Mouse (Mus musculus) mouse embryonic stem cell (cell line): Measurements from ENCODE around the gene Ifnlr1.
"Not testable (repeated sequence)": the region's sequence is repeated elsewhere in the genome, so short reads cannot be mapped to it uniquely, and the experiment has no call there.

Experiments
- in situ Hi-C, 2 experiments: fragments of 300-500 bp; cut with MboI; formaldehyde crosslinking; loops; 1 replicate in 1 of 2; 3 replicates in 1 of 2; pipeline ENCODE4 v1.14.3; 2019 to 2020; ENCODE audit warnings: low sequenced_read_pairs in 2 of 2, low pct_unique_long_range_greater_than_20kb in 1 of 2, mixed read lengths in 1 of 2; ENCODE audit not compliant: unreplicated experiment in 1 of 2

Ifnlr1 gene

GRCm38 (mm10) chr4:135685906-135686567, at the start of gene Ifnlr1:
Gene Ifnlr1 (plus strand): TSS chr4:135686287.
- in situ Hi-C loops = no loop called here

GRCm38 (mm10) chr4:135641302-135642079, 44.6 kb upstream of the Ifnlr1 start:
- in situ Hi-C loops = not testable (repeated sequence)

DNA sequence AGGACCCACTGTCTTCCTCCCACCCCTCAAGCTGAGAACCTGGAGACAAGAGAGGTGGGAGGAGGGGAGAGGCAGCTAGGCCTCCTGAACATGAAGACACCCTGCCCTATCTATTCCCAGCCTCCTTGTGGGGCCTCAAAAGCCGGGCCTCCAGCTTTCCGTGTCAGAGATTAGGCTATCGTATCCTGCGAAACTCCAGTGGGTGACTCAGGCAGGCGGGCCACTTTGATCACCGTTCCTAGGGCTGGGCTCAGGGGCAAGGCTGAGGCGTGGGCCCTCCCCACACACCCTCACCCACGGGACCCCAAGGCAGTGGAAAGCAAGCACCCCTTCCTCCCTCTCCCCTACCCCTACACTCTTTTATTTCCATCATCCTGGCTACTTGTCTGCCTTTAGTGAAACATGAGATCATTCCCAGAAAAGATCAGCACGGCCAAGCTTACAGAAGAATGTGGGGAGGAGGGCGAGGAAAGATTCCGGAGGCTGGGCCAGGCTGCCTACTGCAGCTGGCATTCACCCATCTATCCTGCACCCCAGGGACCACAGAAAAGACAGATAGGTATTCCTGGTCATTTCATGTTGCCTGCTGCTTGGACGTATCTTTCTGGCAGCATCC, 41.0 kb upstream of the Ifnlr1 start:
- in situ Hi-C loops = no loop called here

DNA sequence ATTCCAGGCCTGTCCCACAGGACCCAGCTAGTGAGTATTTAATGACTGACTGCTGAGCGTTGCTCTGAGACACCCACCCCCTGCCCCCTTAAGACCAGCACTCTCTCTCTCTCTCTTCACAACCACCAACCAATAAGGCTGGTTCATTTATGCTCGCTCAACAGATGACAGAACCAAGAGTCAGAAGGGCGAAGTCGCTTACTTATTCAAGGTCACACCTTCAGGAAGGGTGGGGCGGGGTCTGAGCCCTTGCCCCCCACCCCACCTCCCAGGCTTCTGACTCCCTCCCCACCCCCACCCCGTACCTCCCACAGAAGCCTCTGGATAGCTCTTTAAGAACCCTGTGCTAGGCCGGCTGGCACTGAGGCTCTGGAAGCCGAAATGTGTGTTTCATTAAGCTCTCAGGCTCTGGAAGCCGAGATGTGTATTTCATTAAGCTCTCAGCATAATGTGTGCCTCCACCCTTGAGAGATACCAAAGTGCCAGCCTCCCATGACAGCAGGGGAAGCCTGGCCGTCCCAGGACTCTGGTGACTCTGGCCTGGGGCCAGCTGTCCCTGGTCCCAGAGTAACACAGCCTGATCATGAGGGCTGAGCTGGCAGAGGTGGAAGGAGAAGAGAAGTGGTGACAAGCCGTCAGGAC, 33.0 kb upstream of the Ifnlr1 start:
- in situ Hi-C loops = no loop called here

GRCm38 (mm10) chr4:135653956-135654355, 32.1 kb upstream of the Ifnlr1 start:
- in situ Hi-C loops = no loop called here

GRCm38 (mm10) chr4:135655499-135655898, 30.6 kb upstream of the Ifnlr1 start:
- in situ Hi-C loops = no loop called here

- in situ Hi-C loops = no loop called here
Measured at GRCm38 (mm10) chr4:135656094-135656589, 29.9 kb upstream of the Ifnlr1 start.

DNA sequence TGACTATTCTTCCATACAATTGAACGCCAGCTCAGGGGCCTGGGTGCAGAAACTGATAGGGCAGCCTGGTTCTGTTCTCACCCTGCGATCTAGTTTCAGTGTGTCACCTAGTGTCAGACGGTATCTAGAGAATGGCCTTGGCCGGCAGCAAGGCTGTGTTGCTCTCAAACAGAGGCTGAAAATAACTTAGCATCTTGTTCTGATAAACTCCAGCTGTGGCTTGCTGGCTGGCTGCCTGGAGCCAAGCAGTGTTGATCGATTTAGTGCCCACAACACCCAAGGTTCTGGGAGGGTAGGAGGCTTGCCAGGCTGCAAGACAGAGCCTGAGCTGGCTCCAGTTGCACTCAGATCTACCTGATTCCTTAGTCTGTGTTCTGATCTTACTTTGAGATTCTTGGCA, 27.6 kb upstream of the Ifnlr1 start:
- in situ Hi-C loops = no loop called here

GRCm38 (mm10) chr4:135658899-135659298, 27.2 kb upstream of the Ifnlr1 start:
- in situ Hi-C loops = no loop called here

- in situ Hi-C loops = loop anchor here in 1 of 2 experiments (10.0 kb wide), 1 partner anchor 276 kb away; no protein-coding TSS in a partner anchor
Measured at GRCm38 (mm10) chr4:135661082-135661809, 24.8 kb upstream of the Ifnlr1 start.

DNA sequence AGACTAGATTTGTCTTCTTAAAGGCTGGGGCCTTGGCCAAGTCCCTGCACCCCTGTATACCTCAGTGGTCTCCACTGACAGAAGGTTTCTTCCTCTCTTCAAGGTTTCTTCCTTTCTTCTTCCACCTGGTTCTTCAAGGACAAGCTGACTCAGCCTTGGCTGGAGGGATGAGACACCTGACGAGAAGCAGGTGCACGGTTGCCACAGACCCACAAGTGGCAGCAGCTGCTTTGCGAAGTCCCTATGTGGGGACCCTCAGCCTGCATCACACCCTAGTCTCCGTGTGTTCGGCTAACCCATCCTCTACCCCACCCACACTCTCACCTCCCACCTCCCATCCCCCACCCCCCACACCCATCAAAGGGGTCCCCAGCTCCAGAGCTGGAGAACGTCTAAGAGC, 24.1 kb upstream of the Ifnlr1 start:
- in situ Hi-C loops = loop anchor here in 1 of 2 experiments (10.0 kb wide), 1 partner anchor 277 kb away; no protein-coding TSS in a partner anchor

DNA sequence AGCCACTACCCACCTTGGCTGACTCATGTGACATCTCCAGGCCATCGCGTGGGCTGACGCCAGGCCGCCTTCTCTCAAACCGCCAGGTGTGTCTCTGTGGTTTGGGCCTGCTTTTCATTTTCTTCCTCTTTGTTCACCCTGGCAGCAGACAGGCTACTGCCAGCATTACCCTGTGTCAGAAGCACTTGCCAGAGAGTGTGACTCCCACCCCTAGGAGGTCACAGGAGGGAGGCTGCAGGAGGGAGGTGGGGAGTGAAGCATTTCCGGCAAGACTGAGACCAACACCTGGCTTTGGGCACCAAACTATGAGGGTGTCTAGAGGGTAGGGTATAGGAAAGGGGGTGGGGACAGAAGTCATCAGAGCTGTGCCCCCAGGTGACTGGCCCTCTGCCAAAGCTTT, 21.4 kb upstream of the Ifnlr1 start:
- in situ Hi-C loops = loop anchor here (5.0 to 10.0 kb wide), 3 partner anchors 147 to 280 kb away; no protein-coding TSS in a partner anchor

DNA sequence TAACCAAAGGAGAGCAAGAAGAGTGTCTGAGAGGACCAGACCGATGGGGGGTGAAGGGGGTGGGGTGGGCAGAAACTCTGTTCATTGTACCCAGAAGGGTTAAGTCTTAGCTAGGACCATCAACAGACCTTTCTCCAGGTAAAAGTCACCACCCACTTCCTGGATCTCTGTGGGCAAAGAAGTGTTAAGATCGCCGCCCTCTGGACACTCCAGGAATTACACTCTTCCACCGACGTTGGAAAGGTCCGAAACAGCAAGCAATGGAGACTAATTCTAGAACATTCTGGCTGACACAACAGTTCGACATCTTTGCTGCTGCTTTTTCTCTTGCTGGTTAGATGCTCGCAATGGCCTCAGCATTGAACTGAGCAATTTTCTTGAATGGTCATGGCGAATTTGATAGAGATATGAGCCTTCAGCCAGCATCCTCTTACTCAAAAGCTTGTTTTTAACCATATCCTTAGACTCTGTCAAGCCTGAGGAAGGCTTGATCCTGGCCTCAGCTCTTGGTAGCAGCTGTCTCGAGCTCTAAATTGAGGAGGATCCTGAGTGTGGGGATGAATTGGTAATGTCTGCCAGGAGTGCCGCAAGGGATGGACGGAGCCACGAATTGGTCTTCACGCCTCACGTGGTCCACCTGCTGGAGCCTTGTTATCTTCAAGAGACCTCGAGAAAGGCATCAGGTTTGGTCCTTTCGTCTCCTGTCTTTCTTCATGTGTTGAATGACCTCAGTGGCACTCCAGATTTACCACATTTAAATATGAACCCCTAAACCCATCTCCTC, 19.7 kb upstream of the Ifnlr1 start:
- in situ Hi-C loops = loop anchor here (5.0 to 10.0 kb wide), 3 partner anchors 149 to 282 kb away; no protein-coding TSS in a partner anchor

DNA sequence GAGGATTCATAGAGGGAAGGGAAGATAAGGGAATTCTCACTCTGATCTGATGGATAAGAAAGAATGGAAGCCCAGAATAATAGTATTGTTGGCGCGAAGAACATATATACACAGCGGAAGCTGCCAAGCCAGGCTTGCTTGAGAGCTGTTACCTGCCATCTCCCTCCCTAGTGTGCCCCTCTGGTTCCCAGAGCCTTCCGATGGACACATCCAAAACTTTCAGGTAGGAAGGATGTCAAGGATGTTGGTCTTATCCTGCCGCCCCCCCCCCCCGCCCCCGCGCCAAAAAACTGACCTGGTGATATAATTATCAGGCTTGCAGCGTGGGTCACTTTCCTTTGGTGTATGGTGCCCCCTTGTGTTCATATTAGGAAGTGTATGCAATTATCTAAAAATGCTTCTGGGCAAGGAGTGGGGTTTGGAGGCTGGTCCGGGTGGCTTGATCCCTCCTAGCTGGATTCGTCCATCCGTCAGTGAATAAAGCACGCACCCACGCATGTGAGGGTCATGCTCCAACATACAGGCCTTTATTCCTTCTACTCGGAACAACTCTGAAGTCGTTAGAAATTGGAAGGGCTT, 18.7 kb upstream of the Ifnlr1 start:
- in situ Hi-C loops = loop anchor here (5.0 to 10.0 kb wide), 3 partner anchors 150 to 283 kb away; no protein-coding TSS in a partner anchor

GRCm38 (mm10) chr4:135673507-135673906, 12.6 kb upstream of the Ifnlr1 start:
- in situ Hi-C loops = no loop called here

GRCm38 (mm10) chr4:135674993-135675392, 11.1 kb upstream of the Ifnlr1 start:
- in situ Hi-C loops = no loop called here

DNA sequence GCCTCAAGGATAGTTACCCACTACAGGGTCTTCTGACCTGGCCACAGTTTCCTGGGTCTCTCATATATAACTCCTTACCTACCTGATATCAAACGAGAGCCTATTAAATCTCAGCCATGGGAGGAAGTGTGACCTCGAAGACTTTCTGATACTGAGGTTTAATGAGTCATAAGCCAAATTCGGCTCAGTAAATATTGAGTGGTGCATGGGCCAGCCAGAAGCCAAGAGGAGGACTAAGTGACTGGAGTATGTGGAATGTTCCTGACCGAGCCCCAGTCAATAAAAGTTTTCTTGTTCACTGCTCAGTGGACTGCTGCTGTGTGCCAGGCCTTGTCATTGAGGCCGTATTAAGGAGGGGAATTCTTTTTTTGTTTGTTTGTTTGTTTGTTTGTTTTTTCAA, 9.6 kb upstream of the Ifnlr1 start:
- in situ Hi-C loops = no loop called here
